In genomic region chr11:103364335-103364734, GRCm38 (mm10) we compare ENCODE assay signal across 14 mouse cellular contexts. TPM values are rescaled to one million over a fixed set of nuclear protein-coding genes. Genes with fewer than 3 reads are reported as not detected.
DNase-seq lines count a peak whose midpoint lies in the region; ATAC-seq and TF ChIP-seq lines count a peak whose summit lies in the region.
"Had no signal": no experiment of that assay in that cellular context is flagged by ENCODE, and none has a peak within 500 bp of the region (broad histone marks: within the 10 kb centered on the region; RNA-seq: fewer than 3 reads in every experiment).

No protein-coding gene starts in this region.

- H3K4me2 ChIP-seq in kidney, embryonic 14.5 days (replicated peaks; ENCODE audit: low read depth, low read length): no peak overlapping the region; the same call in 1 of the 2 replicates
- H3K4me2 ChIP-seq in lung, embryonic 16.5 days (ENCODE audit: low read depth, low read length): peak overlapping the region; percentile 94
- no peak overlapping the region for H3K4me2 ChIP-seq in stomach, postnatal 0 days (replicated peaks; ENCODE audit: low read depth)

- no peak for TF ChIP-seq POLR2A in lung, adult 2 months (IDR thresholded peaks at IDR 0.05; ENCODE audit: borderline replicate concordance, extremely low read depth, low read depth, low read length)

- TF ChIP-seq EP300 in stomach, postnatal 0 days (optimal IDR thresholded peaks at IDR 0.05): no peak

- peaks cover 13% of the 10 kb centered on the region for H3K4me1 ChIP-seq in kidney, embryonic 14.5 days (ENCODE audit: control insufficient read depth, insufficient read depth, low read length)
- H3K4me1 ChIP-seq in lung, embryonic 16.5 days (replicated peaks; ENCODE audit: control insufficient read depth, insufficient read depth, low read length): peaks cover 23% of the 10 kb centered on the region
- H3K4me1 ChIP-seq in lung, adult 2 months (ENCODE audit: control insufficient read depth, insufficient read depth, low read length): peaks cover 33% of the 10 kb centered on the region
- 0 out of 2 replicates have a peak, but pooled peaks cover 1% of the 10 kb centered on the region for H3K4me1 ChIP-seq in stomach, postnatal 0 days (replicated peaks; ENCODE audit: control insufficient read depth, insufficient read depth)

- intact Hi-C loops in heart, postnatal 14 days (cut with DNase I): loop anchor here (5.0 kb wide), 1 partner anchor 193 kb away; no protein-coding TSS in a partner anchor

- ATAC-seq in kidney, embryonic 14.5 days (ENCODE audit: low FRiP score, low TSS enrichment): no peak
- ATAC-seq in lung, embryonic 16.5 days (ENCODE audit: low read depth): no peak
- no peak for ATAC-seq in stomach, postnatal 0 days (ENCODE audit: low FRiP score, low TSS enrichment)
- ATAC-seq: forebrain, postnatal 0 days; inflammation-experienced regulatory T-cells, adult 6 months; liver, embryonic 12.5 days had no signal

- peaks cover 13% of the 10 kb centered on the region; the same call in 1 of the 2 replicates for H3K36me3 ChIP-seq in kidney, embryonic 14.5 days (ENCODE audit: control insufficient read depth, insufficient read depth, low read length)
- H3K36me3 ChIP-seq in lung, embryonic 16.5 days (ENCODE audit: control insufficient read depth, insufficient read depth, low read length): peaks cover 7% of the 10 kb centered on the region
- 0 out of 2 replicates have a peak, but pooled peaks cover 5% of the 10 kb centered on the region for H3K36me3 ChIP-seq in stomach, postnatal 0 days (ENCODE audit: control insufficient read depth, insufficient read depth, low read length)

- peak overlapping the region; percentile 14; the same call in 1 of the 2 replicates for H3K27ac ChIP-seq in kidney, embryonic 14.5 days (ENCODE audit: low read depth, low read length)
- H3K27ac ChIP-seq in lung, embryonic 16.5 days (ENCODE audit: low read length): peak overlapping the region; percentile 93
- H3K27ac ChIP-seq in stomach, postnatal 0 days (replicated peaks): peak overlapping the region; percentile 19; the same call in 1 of the 2 replicates

- no peak overlapping the region; the same call in 1 of the 2 replicates for H3K4me3 ChIP-seq in kidney, embryonic 14.5 days (ENCODE audit: low read length)
- H3K4me3 ChIP-seq in lung, embryonic 16.5 days (ENCODE audit: low read length): no peak overlapping the region
- no peak overlapping the region for H3K4me3 ChIP-seq in lung, adult 2 months (replicated peaks; ENCODE audit: extremely low read depth, low read depth, low read length)
- no peak overlapping the region for H3K4me3 ChIP-seq in stomach, postnatal 0 days (ENCODE audit: low read depth, low read length)
- H3K4me3 ChIP-seq: erythroblast, embryonic 14.5 days had no signal

- no peaks in the 10 kb centered on the region for H3K9me3 ChIP-seq in kidney, embryonic 14.5 days (ENCODE audit: control insufficient read depth, low read length)
- no peaks in the 10 kb centered on the region for H3K9me3 ChIP-seq in lung, embryonic 16.5 days (ENCODE audit: control insufficient read depth, low read length)
- no peaks in the 10 kb centered on the region for H3K9me3 ChIP-seq in stomach, postnatal 0 days (ENCODE audit: control insufficient read depth, low read length)
- H3K9me3 ChIP-seq: liver, embryonic 12.5 days had no signal

- TF ChIP-seq CTCF in lung, adult 2 months (IDR thresholded peaks at IDR 0.05; ENCODE audit: insufficient read depth, low read length): no peak
- TF ChIP-seq CTCF in stomach, postnatal 0 days (IDR thresholded peaks at IDR 0.05; ENCODE audit: low read depth): no peak

- H3K27me3 ChIP-seq in kidney, embryonic 14.5 days (ENCODE audit: control insufficient read depth, insufficient read depth, low read length): peaks cover 18% of the 10 kb centered on the region; the same call in 1 of the 2 replicates
- H3K27me3 ChIP-seq in lung, embryonic 16.5 days (ENCODE audit: control insufficient read depth, insufficient read depth, low read depth, low read length): peaks cover 31% of the 10 kb centered on the region
- no peaks in the 10 kb centered on the region; the same call in 1 of the 2 replicates for H3K27me3 ChIP-seq in stomach, postnatal 0 days (ENCODE audit: control insufficient read depth, insufficient read depth, low read length)

- H3K9ac ChIP-seq in kidney, embryonic 14.5 days (ENCODE audit: low read depth, low read length): no peak overlapping the region
- no peak overlapping the region for H3K9ac ChIP-seq in lung, embryonic 16.5 days (ENCODE audit: low read length)
- H3K9ac ChIP-seq in stomach, postnatal 0 days (ENCODE audit: low read length): no peak overlapping the region
- H3K9ac ChIP-seq: forebrain, postnatal 0 days; liver, embryonic 12.5 days had no signal

- WGBS in kidney, embryonic 14.5 days: 41% methylated on average over 5 of the region's 5 CpGs
- WGBS in lung, embryonic 16.5 days: 45% methylated on average over 5 of the region's 5 CpGs
- WGBS in lung, adult 2 months: 48% methylated on average over 5 of the region's 5 CpGs
- 61% methylated on average over 5 of the region's 5 CpGs for WGBS in stomach, postnatal 0 days

- DNase-seq in heart, adult 11 months: peak; percentile 93
- no peak for DNase-seq in heart, postnatal 14 days
- DNase-seq in kidney, adult 9 months: no peak
- DNase-seq in lung, adult 2 months: no peak
- no peak for DNase-seq in stomach, postnatal 0 days (ENCODE audit: low spot score)
- DNase-seq in adrenal gland, postnatal 14 days: no peak
- DNase-seq: adrenal gland, postnatal 10 days; forebrain, postnatal 0 days; gastrocnemius, postnatal 36 days had no signal

RNA-seq across cellular contexts. Expression of gene Arhgap27, which starts 0.8 kb away (rescaled TPM):
- 10 to 100 TPM; 27.2 to 29.1 TPM for total RNA-seq in heart, postnatal 14 days (2021)
- 11.7 and 15.6 TPM in 2 replicates for polyA plus RNA-seq in kidney, embryonic 14.5 days (2014; fragmentation: Nextera tagmentation; extraction: Ambion mirVana)
- polyA plus RNA-seq in lung, embryonic 16.5 days (2015; fragmentation: Nextera tagmentation; extraction: Ambion mirVana): 14.1 and 15.7 TPM in 2 replicates
- polyA plus RNA-seq in lung, adult 2 months (2012; rRNA removed): 71.4 and 83.7 TPM in 2 replicates
- 18.2 and 22.1 TPM in 2 replicates for polyA plus RNA-seq in stomach, postnatal 0 days (2015; fragmentation: Nextera tagmentation; extraction: Ambion mirVana)
- 19.3 and 31.5 TPM in 2 replicates for total RNA-seq in adrenal gland, postnatal 14 days (2021)

RNA-seq across cellular contexts. Expression of gene Plekhm1, which starts 48.2 kb away (rescaled TPM):
- 10 to 100 TPM; 10.8 to 11.3 TPM for total RNA-seq in heart, postnatal 14 days (2021)
- polyA plus RNA-seq in kidney, embryonic 14.5 days (2014; fragmentation: Nextera tagmentation; extraction: Ambion mirVana): 5.0 and 8.9 TPM in 2 replicates
- 9.8 and 10.2 TPM in 2 replicates for polyA plus RNA-seq in lung, embryonic 16.5 days (2015; fragmentation: Nextera tagmentation; extraction: Ambion mirVana)
- polyA plus RNA-seq in lung, adult 2 months (2012; rRNA removed): 23.9 and 28.0 TPM in 2 replicates
- 3.6 and 4.2 TPM in 2 replicates for polyA plus RNA-seq in stomach, postnatal 0 days (2015; fragmentation: Nextera tagmentation; extraction: Ambion mirVana)
- 17.4 and 19.6 TPM in 2 replicates for total RNA-seq in adrenal gland, postnatal 14 days (2021)

Comparison
In these comparisons a context has a peak if more than half of its experiments do, and no peak if none do; other contexts are left out.
1. H3K27ac ChIP-seq: peak in every context shown above with its lines; median percentile 93 in lung, embryonic 16.5 days; 19 in stomach, postnatal 0 days; 14 in kidney, embryonic 14.5 days.